Mouse (Mus musculus) limb, embryonic 14.5 days (tissue): ENCODE data around the gene Tmem104. TPM values are rescaled to one million over a fixed set of nuclear protein-coding genes. Genes with fewer than 3 reads are reported as not detected.

Experiments used
- ATAC-seq: fragments of 200-750 bp; cut with Nextera tagmentation; 2 replicates; pipeline ENCODE4 v1.8.0; 2017; ENCODE audit warnings: low read depth, moderate number of reproducible peaks, moderate TSS enrichment; ENCODE audit not compliant: low FRiP score
- DNase-seq: peaks from one replicate; pipeline ENCODE4 v3.0.0-alpha.2; 2015; ENCODE audit warnings: low spot score
- H3K27ac ChIP-seq: fragments of 300-500 bp; sonication (generic); replicated peaks from 2 replicates; pipeline ENCODE4 v1.5.1; 2014; ENCODE audit warnings: low read depth, mild to moderate bottlenecking, low read length, moderate library complexity, mixed read lengths
- H3K27me3 ChIP-seq: fragments of 300-500 bp; sonication (generic); 2 replicates; pipeline ENCODE4 v1.6.1; 2014; ENCODE audit warnings: low read length, mixed read lengths; ENCODE audit not compliant: control insufficient read depth, insufficient read depth
- H3K36me3 ChIP-seq: fragments of 300-500 bp; sonication (generic); 2 replicates; pipeline ENCODE4 v1.6.1; 2014; ENCODE audit warnings: mild to moderate bottlenecking, low read length, moderate library complexity, mixed read lengths; ENCODE audit not compliant: control insufficient read depth, insufficient read depth
- H3K4me1 ChIP-seq: fragments of 300-500 bp; sonication (generic); 2 replicates; pipeline ENCODE4 v1.6.1; 2014; ENCODE audit warnings: antibody characterized with exemption, low read length, mixed read lengths; ENCODE audit not compliant: control insufficient read depth, insufficient read depth
- H3K4me2 ChIP-seq: fragments of 300-500 bp; sonication (generic); replicated peaks from 2 replicates; pipeline ENCODE4 v1.6.1; 2014; ENCODE audit warnings: low read depth, mild to moderate bottlenecking, low read length, moderate library complexity; ENCODE audit not compliant: severe bottlenecking
- H3K4me3 ChIP-seq: fragments of 300-500 bp; sonication (generic); replicated peaks from 2 replicates; pipeline ENCODE4 v1.5.1; 2014; ENCODE audit warnings: low read length
- H3K9ac ChIP-seq: fragments of 300-500 bp; sonication (generic); 2 replicates; pipeline ENCODE4 v1.6.1; 2014; ENCODE audit warnings: mild to moderate bottlenecking, low read depth, low read length, moderate library complexity; ENCODE audit not compliant: severe bottlenecking
- H3K9me3 ChIP-seq: fragments of 300-500 bp; sonication (generic); 2 replicates; pipeline ENCODE4 v1.6.1; 2016; ENCODE audit warnings: low read length; ENCODE audit not compliant: control insufficient read depth
- POLR2A ChIP-seq: fragments of 200-500 bp; IDR thresholded peaks from 2 replicates; pipeline ENCODE4 v1.8.0; 2012; ENCODE audit warnings: inconsistent platforms, mild to moderate bottlenecking, moderate library complexity, borderline replicate concordance; ENCODE audit not compliant: insufficient read depth, insufficient read length; ENCODE audit errors: extremely low read depth
- WGBS: fragments of 180-500 bp; shearing (Covaris S2); extraction: QIAGEN DNeasy Blood & Tissue Kit; methylation state at CpG from one replicate; pipeline ENCODE4 v1.1.7; 2014; 5-methylcytosine and 5-hydroxymethylcytosine counted together
- polyA plus RNA-seq, 2 experiments: library from polyadenylated mRNA; depleted of rRNA in 1 of 2; stranded (reverse) in 1 of 2; unstranded in 1 of 2; fragments of >200 nt; fragmentation: Nextera tagmentation in 1 of 2; extraction: Ambion mirVana in 1 of 2; gene quantifications; 2 replicates each; pipeline versions ENCODE4 v1.2.1 to v1.2.3; 2012 to 2014

Tmem104 gene
- polyA plus RNA-seq, 2 experiments, result 9.2 to 12.4 TPM

DNA sequence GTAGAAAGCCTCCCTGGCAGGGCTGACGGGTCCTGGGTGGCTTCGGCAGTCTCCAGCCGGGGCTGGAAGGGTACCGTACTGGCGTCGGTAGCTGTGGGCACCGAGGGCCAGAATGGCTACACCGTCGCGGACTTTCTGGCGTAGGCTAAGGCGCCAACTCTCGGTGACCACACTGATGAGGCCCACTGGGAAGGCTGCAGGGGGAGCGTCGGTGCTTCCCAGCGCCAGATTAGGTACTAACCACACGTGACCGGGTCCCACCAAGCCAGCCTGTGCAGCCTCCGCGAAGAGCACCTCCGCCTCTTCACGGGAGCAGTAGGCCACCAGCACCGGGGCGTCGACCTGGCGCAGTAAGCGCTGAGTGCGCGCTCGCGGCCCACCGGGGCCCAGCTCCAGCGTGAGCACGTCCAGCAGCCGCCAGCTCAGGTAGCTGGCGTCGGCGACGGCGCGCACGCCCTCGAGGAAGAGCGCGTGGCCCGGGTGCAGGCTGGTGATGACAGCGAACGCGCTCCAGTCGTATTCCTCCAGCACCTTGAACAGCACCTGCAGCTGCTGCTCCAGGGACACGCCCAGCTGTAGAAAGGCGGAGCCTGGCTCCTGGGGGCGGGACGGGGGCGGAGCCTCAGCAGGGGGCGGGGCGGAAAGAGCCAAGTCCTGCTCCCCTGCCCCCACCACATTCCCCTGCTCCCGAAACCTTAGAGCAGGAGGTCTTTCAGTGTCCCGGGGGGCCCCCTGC, 70.7 kb downstream of the Tmem104 start:
- H3K36me3 ChIP-seq, result no peaks in the 10 kb centered on the region
- H3K9ac ChIP-seq, result no peak overlapping the region
- H3K27me3 ChIP-seq, result peaks cover 63% of the 10 kb centered on the region
- no peak for TF ChIP-seq POLR2A
- H3K4me1 ChIP-seq, result peaks cover 4% of the 10 kb centered on the region; the same call in 1 of the 2 replicates
- DNase-seq (no peak), ATAC-seq (no peak; the same call in 1 of the 2 replicates)
- H3K9me3 ChIP-seq, result peaks cover 3% of the 10 kb centered on the region; the same call in 1 of the 2 replicates
- H3K4me2 ChIP-seq, result peak overlapping the region; percentile 33; the same call in 1 of the 2 replicates
- 20% methylated on average over 47 of the region's 59 CpGs for WGBS
- H3K27ac ChIP-seq, result no peak overlapping the region
- peak overlapping the region; percentile 17; the same call in 1 of the 2 replicates for H3K4me3 ChIP-seq

DNA sequence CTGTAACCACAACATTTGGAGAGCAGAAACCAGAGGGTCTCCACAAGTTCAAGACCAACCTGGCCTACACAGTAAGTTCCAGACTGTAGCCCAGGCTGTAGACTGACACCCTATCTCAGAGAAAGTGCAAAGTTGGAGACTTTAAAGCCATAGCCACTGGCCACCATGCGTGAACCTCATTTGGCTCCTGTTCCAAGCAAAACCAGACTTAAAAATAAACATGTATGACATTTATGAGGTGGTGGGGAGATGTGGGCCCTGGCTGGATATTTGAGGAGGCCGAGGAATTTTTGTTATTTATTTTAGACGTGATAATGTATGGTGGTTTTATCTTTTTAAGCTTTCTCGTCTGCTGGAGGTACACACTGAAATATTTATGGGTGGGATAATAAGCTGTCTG, 71.8 kb downstream of the Tmem104 start:
- ATAC-seq, result no peak
- no peak overlapping the region for H3K9ac ChIP-seq
- no peak for TF ChIP-seq POLR2A
- H3K4me2 ChIP-seq, result no peak overlapping the region
- H3K4me3 ChIP-seq, result no peak overlapping the region
- H3K36me3 ChIP-seq, result no peaks in the 10 kb centered on the region
- 24% methylated on average over 4 of the region's 4 CpGs for WGBS
- peaks cover 3% of the 10 kb centered on the region; the same call in 1 of the 2 replicates for H3K9me3 ChIP-seq
- peaks cover 4% of the 10 kb centered on the region; the same call in 1 of the 2 replicates for H3K4me1 ChIP-seq
- H3K27me3 ChIP-seq, result peaks cover 75% of the 10 kb centered on the region
- DNase-seq, result no peak
- no peak overlapping the region for H3K27ac ChIP-seq

DNA sequence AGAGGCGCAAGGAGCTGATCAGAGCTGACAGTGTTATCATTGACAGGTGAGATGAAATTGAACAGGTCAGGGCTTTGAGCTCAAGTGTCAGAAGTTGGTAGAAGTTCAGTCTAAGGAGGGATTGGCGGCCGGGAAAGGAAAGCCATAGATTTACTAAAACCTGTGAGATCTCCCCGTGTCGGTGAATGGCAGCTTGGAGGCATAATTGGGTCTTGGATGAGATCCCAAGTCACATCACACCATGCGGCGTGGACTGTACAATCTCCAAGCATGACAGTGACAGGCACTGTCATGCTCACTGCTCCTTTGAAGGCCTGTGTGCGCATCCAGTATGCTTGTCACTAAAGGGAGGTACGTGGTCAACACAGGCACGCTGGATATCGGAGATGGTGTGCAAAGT, 75.7 kb downstream of the Tmem104 start:
- TF ChIP-seq POLR2A, result no peak
- no peak overlapping the region for H3K27ac ChIP-seq
- H3K9me3 ChIP-seq, result peaks cover 3% of the 10 kb centered on the region; the same call in 1 of the 2 replicates
- no peak overlapping the region for H3K4me2 ChIP-seq
- peaks cover 94% of the 10 kb centered on the region for H3K27me3 ChIP-seq
- H3K36me3 ChIP-seq, result no peaks in the 10 kb centered on the region
- ATAC-seq (no peak), DNase-seq (no peak)
- no peak overlapping the region for H3K4me3 ChIP-seq
- WGBS, result 82% methylated on average over 11 of the region's 11 CpGs
- peaks cover 13% of the 10 kb centered on the region for H3K4me1 ChIP-seq
- H3K9ac ChIP-seq, result no peak overlapping the region

DNA sequence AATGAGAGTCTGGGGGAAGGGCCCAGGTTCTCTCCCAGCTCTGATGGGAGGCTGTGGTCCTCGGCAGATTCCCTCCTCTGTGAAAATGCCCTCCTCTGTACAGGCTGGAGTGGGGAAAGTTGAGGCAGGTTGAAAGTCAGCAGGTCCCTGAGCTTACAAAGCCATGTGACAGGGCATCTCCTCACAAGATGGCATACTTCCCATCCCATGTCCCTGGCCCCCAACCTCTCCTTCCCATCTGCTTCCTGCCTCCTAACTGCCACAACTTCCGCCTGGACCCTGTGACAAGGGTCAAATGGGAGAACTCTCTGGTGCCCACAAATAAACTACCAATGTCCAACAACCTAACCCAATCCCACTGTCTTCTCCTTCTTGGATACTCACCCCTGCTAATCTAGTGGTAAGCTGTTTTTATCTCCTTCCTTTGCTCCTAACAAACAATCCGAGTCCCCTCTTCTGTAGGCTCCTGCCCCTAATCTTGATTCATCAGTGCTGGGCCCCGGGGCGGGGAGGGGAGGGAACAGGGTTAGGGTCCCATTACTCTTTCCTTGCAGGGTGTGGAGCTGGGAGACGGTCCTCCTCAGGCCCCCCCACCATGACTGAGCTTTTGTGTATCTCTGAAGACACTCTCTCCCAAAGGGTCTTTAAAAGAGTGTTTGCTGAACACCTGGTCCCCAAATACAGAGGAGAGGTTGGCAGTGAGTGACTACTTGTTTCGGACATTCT, 77.0 kb downstream of the Tmem104 start:
- DNase-seq, result no peak
- Histone ChIP-seq H3K4me3 (no peak overlapping the region), H3K36me3 (peaks cover 10% of the 10 kb centered on the region), H3K4me2 (no peak overlapping the region), H3K9ac (no peak overlapping the region), H3K9me3 (no peaks in the 10 kb centered on the region), H3K27me3 (peaks cover 89% of the 10 kb centered on the region), H3K4me1 (peaks cover 10% of the 10 kb centered on the region), H3K27ac (no peak overlapping the region)
- TF ChIP-seq POLR2A, result no peak
- ATAC-seq, result no peak
- WGBS, result 63% methylated on average over 7 of the region's 7 CpGs

DNA sequence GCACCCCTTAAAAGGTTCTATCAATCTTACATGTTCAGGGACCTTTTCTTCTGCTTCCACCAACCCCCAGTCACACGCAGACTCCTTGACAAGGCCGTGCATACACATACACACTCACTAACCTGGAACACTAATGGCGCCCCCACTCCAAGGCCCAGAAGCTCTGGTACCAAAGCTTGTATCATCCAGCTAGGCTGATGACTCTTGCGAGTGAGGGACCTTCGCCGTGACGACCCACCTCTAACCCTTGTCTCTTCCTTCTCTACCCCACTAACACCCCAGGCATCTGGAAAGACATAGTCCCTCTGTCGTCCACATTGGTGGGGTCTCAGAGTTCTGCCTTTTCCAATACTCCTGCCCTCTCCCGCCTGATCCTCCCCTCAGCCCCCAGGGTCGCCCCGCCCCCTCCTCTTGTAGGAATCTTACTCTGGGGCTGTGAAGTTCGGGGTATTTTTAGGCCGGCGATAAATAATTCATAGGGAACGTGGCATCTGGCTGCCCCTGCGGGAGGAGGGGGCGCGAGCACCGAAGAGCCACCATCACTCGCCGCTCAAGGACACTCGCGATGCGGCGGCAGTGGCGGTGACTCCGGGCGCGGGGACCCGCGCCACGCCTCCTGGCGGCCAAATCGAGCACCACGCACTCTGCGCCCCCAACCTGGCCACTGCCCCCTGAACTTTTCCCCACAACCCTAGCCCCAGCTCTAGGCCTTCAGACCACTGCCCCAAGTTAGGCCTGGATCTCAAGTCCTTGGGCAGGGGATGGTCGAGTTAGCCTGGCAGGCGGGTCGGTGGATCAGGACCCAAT, 77.8 kb downstream of the Tmem104 start:
- DNase-seq, result no peak
- Histone ChIP-seq H3K9ac (no peak overlapping the region), H3K4me3 (peak overlapping the region; percentile 20), H3K9me3 (no peaks in the 10 kb centered on the region), H3K36me3 (peaks cover 11% of the 10 kb centered on the region), H3K27ac (no peak overlapping the region), H3K27me3 (peaks cover 85% of the 10 kb centered on the region), H3K4me2 (peak overlapping the region; percentile 31), H3K4me1 (peaks cover 10% of the 10 kb centered on the region)
- TF ChIP-seq POLR2A, result no peak
- 7% methylated on average over 39 of the region's 39 CpGs for WGBS
- no peak for ATAC-seq
